Mouse (Mus musculus): ENCODE measurements at regions not wholly inside any gene's neighbourhood (a gene's known extent, or its start where the extent isn't known, plus 50 kb on each side); places are given as distances from the start of the nearest gene placed in this dataset.
"Not testable (repeated sequence)": the region's sequence is repeated elsewhere in the genome, so short reads cannot be mapped to it uniquely, and the experiment has no call there.

DNA sequence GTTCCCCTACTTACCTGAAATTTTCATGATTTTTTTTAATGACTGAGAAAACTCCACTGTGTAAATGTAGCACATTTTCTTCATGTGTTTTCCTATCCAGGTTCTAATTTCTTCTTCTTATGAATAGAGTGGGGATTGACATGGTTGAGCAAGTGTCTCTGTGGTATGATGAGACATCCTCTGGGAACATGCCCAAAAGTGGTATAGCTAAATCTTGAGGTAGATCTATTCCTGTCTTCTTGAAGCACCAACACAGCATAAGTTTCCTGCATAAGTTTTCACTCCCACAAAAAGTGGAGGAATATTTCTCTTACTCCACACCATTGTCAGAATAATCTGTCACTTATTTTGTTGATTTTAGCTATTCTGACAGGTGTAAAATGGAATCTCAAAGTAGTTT is 161.1 kb upstream of the Oprm1 start:
- no peak for DNase-seq (ENCODE audit: low spot score in 2 of 2)

DNA sequence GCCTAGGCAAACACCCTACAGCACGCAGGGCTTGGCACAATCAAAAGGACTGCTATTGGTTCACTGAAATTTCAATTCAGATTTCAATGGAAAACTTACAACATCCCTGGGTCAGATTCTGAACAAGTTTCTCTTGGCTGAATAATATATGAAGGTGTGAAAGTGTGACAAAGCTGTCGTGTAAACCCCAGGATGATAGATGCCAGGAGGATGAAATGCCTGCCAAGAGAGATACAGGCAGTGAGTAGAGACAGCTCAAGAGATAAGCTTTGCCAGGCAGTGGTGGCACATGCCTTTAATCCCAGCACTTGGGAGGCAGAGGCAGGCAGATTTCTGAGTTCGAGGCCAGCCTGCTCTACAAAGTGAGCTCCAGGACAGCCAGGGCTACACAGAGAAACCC is 159.7 kb upstream of the Oprm1 start:
- not testable (repeated sequence) for DNase-seq (ENCODE audit: low spot score in 2 of 2)

DNA sequence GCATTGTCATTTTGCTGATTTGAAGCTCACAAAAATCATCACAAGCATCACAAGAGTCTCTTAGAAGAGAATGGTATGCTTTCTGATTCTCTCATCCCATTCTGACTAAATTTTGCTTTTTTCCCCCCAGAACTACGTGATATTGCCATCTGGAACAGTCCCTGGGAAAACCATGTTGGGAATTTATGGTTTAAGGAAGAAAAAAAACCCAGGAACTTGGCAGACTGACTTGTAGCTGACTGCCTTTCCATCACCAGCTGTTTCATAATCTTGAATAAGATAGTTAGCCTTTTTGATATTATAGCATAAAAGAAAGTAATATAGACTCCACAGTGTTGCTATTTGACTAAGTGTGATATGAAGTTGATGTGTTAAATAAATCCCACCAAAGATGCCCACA is 110.7 kb upstream of the Oprm1 start:
- DNase-seq (ENCODE audit: low spot score in 2 of 2), result no peak

DNA sequence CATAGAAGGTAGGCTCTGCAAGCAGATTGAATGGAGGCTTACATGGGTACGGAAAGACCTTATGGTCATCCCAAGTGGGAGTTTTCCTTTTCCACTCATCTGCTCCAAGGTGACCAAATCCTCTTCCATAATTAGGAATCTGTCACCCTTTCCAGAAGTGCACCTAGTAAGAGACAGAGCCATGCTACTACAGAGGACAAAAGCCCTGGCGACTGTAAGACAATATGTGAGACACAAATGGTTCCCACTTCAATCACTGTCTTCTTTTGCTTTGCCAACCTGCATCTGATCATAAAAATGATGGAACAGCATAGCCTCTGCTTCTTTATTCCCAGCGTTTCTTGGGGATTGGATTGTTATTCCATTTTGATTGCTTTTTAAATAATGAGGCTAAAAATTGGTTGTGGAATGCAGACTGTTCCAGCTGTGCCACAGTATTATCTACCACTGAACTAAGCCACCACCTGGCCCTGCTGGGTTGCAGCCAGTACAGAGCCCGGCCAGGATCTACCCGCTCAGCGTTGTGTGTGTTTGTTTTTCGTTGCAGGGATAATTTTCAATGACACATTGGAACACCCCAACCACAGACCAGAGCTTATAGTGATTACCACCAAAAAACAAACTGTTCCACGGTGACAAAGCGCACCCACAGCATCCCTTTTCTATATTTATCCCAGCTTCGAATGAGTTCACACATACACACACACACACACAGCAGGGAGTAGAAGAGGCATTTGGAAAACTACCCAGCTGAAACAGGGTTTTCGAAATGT is 72.8 kb upstream of the Oprm1 start:
- no peak for DNase-seq (ENCODE audit: low spot score in 2 of 2)

DNA sequence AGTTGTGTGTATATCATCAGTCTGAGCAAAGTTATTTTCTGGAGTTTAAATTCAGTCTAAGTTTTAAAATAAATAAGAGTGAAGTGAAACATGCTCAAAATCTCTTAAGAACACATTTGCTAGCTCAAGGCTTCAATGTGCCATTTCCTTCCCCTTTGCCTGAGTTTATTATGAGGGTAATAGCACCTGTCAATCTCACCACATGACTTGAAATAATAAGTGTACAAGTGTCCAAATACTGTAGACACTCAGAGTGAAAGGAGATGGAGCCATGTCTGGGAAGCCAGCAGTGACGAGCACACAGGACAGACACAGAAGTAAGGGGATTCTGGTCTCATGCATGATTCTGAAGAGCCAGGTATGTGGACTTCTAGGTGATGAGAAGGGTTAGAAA is 72.2 kb upstream of the Oprm1 start:
- no peak for DNase-seq (ENCODE audit: low spot score in 2 of 2)

Measured in frontal cortex, postnatal 10 days (tissue).